Mouse (Mus musculus): ENCODE measurements around the gene Scaf11. TPM values are rescaled to one million over a fixed set of nuclear protein-coding genes. Genes with fewer than 3 reads are reported as not detected.

The Scaf11 gene
- polyA plus RNA-seq, 1 experiment from 2014 or later, result 104 TPM

DNA sequence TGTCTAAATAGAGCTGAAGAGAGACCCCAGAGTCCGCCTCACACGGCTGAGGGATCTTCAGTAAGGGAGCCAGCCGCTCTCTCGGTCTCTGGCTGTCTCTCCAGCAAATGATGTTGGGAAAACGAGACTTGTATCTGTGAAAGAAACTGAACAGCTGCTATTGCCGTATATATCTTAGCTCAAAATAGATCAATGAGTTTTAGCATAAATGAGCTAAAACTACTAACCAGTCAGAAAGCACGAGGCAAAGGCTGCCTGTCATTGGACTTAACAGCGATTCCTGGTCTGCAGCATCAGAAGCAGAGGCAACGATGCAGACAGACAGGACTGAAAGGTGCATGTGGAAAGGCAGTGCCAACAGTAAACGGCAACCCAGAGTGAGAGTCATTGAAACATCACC is 62.3 kb downstream of the Scaf11 start:
- H3K4me2 ChIP-seq (ENCODE audit: low read length), result no peak overlapping the region
- no peak overlapping the region for H3K4me3 ChIP-seq (ENCODE audit: low read depth, low read length)
- no peak for DNase-seq (ENCODE audit: low spot score)
- H3K9me3 ChIP-seq (ENCODE audit: control insufficient read depth, low read length), result no peaks in the 10 kb centered on the region
- H3K9ac ChIP-seq (ENCODE audit: low read length), result no peak overlapping the region
- H3K4me1 ChIP-seq (replicated peaks; ENCODE audit: control insufficient read depth, insufficient read depth, low read length), result no peaks in the 10 kb centered on the region
- H3K27me3 ChIP-seq (replicated peaks; ENCODE audit: control insufficient read depth, insufficient read depth, low read length), result no peaks in the 10 kb centered on the region
- H3K36me3 ChIP-seq (ENCODE audit: control insufficient read depth, insufficient read depth, low read length), result peaks cover 78% of the 10 kb centered on the region
- ATAC-seq (replicated peaks; ENCODE audit: low FRiP score, low TSS enrichment, low read depth), result no peak
- no peak overlapping the region for H3K27ac ChIP-seq (ENCODE audit: low read depth)
- WGBS, result 86% methylated on average over 10 of the region's 10 CpGs

DNA sequence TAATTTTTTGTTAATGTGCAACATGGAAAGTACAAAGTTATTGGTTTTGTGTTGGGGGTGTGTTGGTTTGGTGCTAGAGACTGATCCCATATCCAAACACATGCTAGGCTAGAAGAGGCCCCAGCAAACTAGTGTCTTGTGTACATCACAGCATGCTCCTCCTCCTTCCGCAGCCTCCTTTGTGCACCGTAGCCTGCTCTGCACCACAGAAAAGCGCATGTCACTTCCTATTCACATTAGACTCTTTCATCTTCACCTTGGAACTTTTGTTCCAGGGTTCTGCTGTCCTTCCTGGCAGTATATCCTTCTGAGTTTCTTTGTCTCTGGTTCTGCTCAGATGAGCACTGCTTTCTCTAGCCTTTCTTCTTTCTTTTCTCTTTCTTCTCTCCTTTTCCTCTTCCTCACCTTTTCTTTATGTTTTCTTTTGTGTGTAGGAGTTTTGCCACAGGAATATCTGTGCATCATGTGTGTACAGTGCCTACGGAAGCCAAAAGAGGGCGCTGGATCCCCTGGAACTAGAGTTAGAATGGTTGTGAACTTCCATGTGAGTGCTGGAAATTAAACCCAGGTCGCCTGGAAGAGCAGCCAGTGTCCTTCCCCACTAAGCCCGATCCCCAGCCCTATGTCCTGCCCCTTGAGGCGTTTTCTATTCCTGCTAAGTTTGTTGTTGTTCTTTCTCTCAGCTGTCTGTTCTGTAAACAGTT is 63.9 kb downstream of the Scaf11 start:
- Histone ChIP-seq H3K9ac (ENCODE audit: low read length) (no peak overlapping the region), H3K9me3 (ENCODE audit: control insufficient read depth, low read length) (no peaks in the 10 kb centered on the region)

DNA sequence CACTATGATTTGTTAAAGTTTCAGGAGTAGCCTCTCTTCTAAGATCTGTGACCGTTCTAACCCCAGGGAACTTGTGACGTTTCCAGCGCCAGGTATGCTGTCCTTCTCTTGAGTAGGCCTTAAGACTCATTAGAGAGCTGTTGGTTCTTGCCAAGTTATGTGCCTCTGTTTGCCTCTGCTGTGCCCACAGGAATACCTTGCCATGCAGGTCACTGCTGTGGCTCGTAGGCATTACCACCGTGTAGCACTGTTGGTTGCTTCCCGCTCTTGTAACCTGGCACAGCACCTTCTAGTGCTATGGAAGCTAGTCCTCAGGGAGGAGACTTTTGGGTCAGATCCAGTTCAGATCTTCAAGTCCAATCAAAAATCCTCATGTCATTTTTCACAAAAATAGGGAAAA is 65.6 kb downstream of the Scaf11 start:
- H3K27ac ChIP-seq (ENCODE audit: low read depth), result no peak overlapping the region
- WGBS, result 97% methylated on average over 6 of the region's 6 CpGs
- no peaks in the 10 kb centered on the region for H3K27me3 ChIP-seq (replicated peaks; ENCODE audit: control insufficient read depth, insufficient read depth, low read length)
- H3K4me3 ChIP-seq (ENCODE audit: low read depth, low read length), result no peak overlapping the region
- H3K9me3 ChIP-seq (ENCODE audit: control insufficient read depth, low read length), result no peaks in the 10 kb centered on the region
- H3K9ac ChIP-seq (ENCODE audit: low read length), result no peak overlapping the region
- H3K4me2 ChIP-seq (ENCODE audit: low read length), result no peak overlapping the region
- H3K4me1 ChIP-seq (replicated peaks; ENCODE audit: control insufficient read depth, insufficient read depth, low read length), result no peaks in the 10 kb centered on the region
- no peak for DNase-seq (ENCODE audit: low spot score)
- H3K36me3 ChIP-seq (ENCODE audit: control insufficient read depth, insufficient read depth, low read length), result peaks cover 89% of the 10 kb centered on the region
- no peak for ATAC-seq (replicated peaks; ENCODE audit: low FRiP score, low TSS enrichment, low read depth)

More for the DNA sequence above, 63.9 kb downstream of the Scaf11 start:
- peaks cover 78% of the 10 kb centered on the region for H3K36me3 ChIP-seq (ENCODE audit: control insufficient read depth, insufficient read depth, low read length)
- no peak overlapping the region for H3K4me2 ChIP-seq (ENCODE audit: low read length)
- ATAC-seq (replicated peaks; ENCODE audit: low FRiP score, low TSS enrichment, low read depth) (no peak), DNase-seq (ENCODE audit: low spot score) (no peak)
- no peak overlapping the region for H3K27ac ChIP-seq (ENCODE audit: low read depth)
- no peak overlapping the region for H3K4me3 ChIP-seq (ENCODE audit: low read depth, low read length)
- no peaks in the 10 kb centered on the region for H3K4me1 ChIP-seq (replicated peaks; ENCODE audit: control insufficient read depth, insufficient read depth, low read length)
- H3K27me3 ChIP-seq (replicated peaks; ENCODE audit: control insufficient read depth, insufficient read depth, low read length), result no peaks in the 10 kb centered on the region
- WGBS, result 77% methylated on average over 8 of the region's 8 CpGs

DNA sequence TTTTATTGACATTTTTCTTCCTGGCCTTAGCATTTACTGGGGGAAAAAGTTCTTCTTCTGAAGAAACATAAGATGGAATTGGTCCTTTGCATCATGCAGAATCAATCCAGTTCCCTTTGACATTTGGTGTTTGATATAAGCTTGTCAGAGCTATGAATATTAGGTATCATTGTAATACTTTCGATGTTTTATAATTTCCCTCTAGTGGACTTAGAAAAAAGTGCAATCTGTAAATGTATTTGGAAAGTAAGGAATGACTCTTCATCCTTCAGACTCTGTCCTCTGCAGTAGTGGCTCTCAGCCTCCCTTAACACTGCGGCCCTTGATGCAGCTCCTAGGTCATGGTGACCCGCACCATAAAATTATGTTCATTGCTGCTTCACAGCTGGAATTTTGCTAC is 67.8 kb downstream of the Scaf11 start:
- H3K4me1 ChIP-seq (replicated peaks; ENCODE audit: control insufficient read depth, insufficient read depth, low read length), result no peaks in the 10 kb centered on the region
- no peaks in the 10 kb centered on the region for H3K9me3 ChIP-seq (ENCODE audit: control insufficient read depth, low read length)
- no peaks in the 10 kb centered on the region for H3K27me3 ChIP-seq (replicated peaks; ENCODE audit: control insufficient read depth, insufficient read depth, low read length)
- no peak for DNase-seq (ENCODE audit: low spot score)
- no peak overlapping the region for H3K9ac ChIP-seq (ENCODE audit: low read length)
- H3K4me2 ChIP-seq (ENCODE audit: low read length), result no peak overlapping the region
- H3K36me3 ChIP-seq (ENCODE audit: control insufficient read depth, insufficient read depth, low read length), result peaks cover 85% of the 10 kb centered on the region
- no peak for ATAC-seq (replicated peaks; ENCODE audit: low FRiP score, low TSS enrichment, low read depth)
- H3K27ac ChIP-seq (ENCODE audit: low read depth), result no peak overlapping the region
- WGBS, result 96% methylated on average over 3 of the region's 3 CpGs
- H3K4me3 ChIP-seq (ENCODE audit: low read depth, low read length), result no peak overlapping the region

DNA sequence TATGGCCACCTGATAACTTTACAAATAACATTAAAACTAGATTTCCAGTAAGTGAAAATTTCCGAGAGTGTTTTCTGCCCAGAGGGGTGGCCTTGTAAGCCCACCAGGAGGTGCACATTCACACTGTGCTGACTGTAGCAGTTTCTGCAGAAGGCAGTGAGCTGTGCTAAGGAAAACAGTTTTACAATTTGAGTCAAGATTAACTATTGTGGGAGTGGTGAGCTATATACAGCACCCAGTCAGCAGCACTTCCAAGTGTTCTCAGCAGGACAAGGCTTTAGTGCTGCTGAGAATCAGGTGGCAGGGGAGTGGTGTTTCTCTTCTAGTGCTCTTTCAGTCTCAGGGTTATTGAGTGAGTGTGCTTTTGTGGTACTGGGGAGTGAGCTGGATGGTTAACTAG is 72.1 kb downstream of the Scaf11 start:
- H3K9ac ChIP-seq (ENCODE audit: low read length), result no peak overlapping the region

DNA sequence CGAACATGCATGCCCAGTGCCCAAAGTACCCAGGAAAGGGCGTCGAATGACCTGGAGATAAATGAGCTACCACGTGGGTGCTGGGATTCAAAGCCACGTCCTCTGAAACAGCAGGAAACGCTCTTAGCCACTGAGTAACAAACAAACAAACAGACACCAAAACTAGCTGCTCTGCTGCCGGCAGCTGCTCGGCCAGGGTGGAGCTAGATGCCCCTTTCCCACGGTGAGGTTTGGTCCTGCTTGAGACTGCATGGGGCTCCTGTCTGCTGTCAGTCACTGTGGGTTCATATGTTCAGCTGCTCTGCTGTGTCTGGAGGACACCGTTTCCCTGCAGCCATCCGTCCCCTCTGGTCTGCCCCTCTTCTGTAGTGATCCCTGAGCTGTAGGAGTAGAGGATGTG is 78.4 kb downstream of the Scaf11 start:
- H3K27me3 ChIP-seq (replicated peaks; ENCODE audit: control insufficient read depth, insufficient read depth, low read length), result no peaks in the 10 kb centered on the region
- WGBS, result 90% methylated on average over 11 of the region's 11 CpGs
- H3K9me3 ChIP-seq (ENCODE audit: control insufficient read depth, low read length), result no peaks in the 10 kb centered on the region
- no peak overlapping the region for H3K9ac ChIP-seq (ENCODE audit: low read length)
- H3K27ac ChIP-seq (ENCODE audit: low read depth), result no peak overlapping the region
- no peak overlapping the region for H3K4me3 ChIP-seq (ENCODE audit: low read depth, low read length)
- H3K36me3 ChIP-seq (ENCODE audit: control insufficient read depth, insufficient read depth, low read length), result peaks cover 67% of the 10 kb centered on the region
- ATAC-seq (replicated peaks; ENCODE audit: low FRiP score, low TSS enrichment, low read depth) (no peak), DNase-seq (ENCODE audit: low spot score) (no peak)
- 0 out of 2 replicates have a peak, but pooled peaks cover 4% of the 10 kb centered on the region for H3K4me1 ChIP-seq (replicated peaks; ENCODE audit: control insufficient read depth, insufficient read depth, low read length)
- H3K4me2 ChIP-seq (ENCODE audit: low read length), result no peak overlapping the region

More for the DNA sequence above, 72.1 kb downstream of the Scaf11 start:
- H3K4me3 ChIP-seq (ENCODE audit: low read depth, low read length), result no peak overlapping the region
- H3K27me3 ChIP-seq (replicated peaks; ENCODE audit: control insufficient read depth, insufficient read depth, low read length), result no peaks in the 10 kb centered on the region
- DNase-seq (ENCODE audit: low spot score) (no peak), ATAC-seq (replicated peaks; ENCODE audit: low FRiP score, low TSS enrichment, low read depth) (no peak)
- WGBS, result 76% methylated on average over 1 of the region's 1 CpGs
- no peaks in the 10 kb centered on the region for H3K9me3 ChIP-seq (ENCODE audit: control insufficient read depth, low read length)
- H3K27ac ChIP-seq (ENCODE audit: low read depth), result no peak overlapping the region
- H3K4me1 ChIP-seq (replicated peaks; ENCODE audit: control insufficient read depth, insufficient read depth, low read length), result no peaks in the 10 kb centered on the region
- H3K4me2 ChIP-seq (ENCODE audit: low read length), result no peak overlapping the region
- peaks cover 71% of the 10 kb centered on the region for H3K36me3 ChIP-seq (ENCODE audit: control insufficient read depth, insufficient read depth, low read length)

DNA sequence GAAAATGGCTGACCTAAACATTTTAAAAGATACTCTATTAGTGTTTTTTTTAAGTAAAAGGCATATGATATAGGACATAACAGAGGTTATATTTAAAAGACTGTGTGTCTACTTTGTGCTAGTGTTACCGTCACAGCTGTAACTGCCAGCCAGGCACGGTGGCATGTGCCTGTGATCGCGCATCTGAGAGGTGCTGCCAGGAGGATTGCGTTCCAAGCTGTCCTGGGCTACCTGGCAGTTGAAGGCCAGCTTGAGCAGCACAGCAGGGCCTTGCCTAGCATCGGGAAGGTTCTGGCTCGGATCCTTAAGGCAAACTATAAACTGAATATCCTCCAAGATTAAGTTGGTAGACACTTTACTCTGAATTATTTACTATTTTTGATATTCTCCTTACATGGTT is 82.9 kb downstream of the Scaf11 start:
- Histone ChIP-seq H3K4me2 (ENCODE audit: low read length) (no peak overlapping the region), H3K27me3 (replicated peaks; ENCODE audit: control insufficient read depth, insufficient read depth, low read length) (no peaks in the 10 kb centered on the region), H3K9ac (ENCODE audit: low read length) (no peak overlapping the region), H3K4me3 (ENCODE audit: low read depth, low read length) (no peak overlapping the region), H3K9me3 (ENCODE audit: control insufficient read depth, low read length) (no peaks in the 10 kb centered on the region), H3K36me3 (ENCODE audit: control insufficient read depth, insufficient read depth, low read length) (peaks cover 65% of the 10 kb centered on the region), H3K27ac (ENCODE audit: low read depth) (0 out of 2 replicates have a peak overlapping the region, but pooled peaks have one; percentile 28), H3K4me1 (replicated peaks; ENCODE audit: control insufficient read depth, insufficient read depth, low read length) (0 out of 2 replicates have a peak, but pooled peaks cover 4% of the 10 kb centered on the region)
- 87% methylated on average over 7 of the region's 7 CpGs for WGBS
- no peak for DNase-seq (ENCODE audit: low spot score)
- no peak for ATAC-seq (replicated peaks; ENCODE audit: low FRiP score, low TSS enrichment, low read depth)

DNA sequence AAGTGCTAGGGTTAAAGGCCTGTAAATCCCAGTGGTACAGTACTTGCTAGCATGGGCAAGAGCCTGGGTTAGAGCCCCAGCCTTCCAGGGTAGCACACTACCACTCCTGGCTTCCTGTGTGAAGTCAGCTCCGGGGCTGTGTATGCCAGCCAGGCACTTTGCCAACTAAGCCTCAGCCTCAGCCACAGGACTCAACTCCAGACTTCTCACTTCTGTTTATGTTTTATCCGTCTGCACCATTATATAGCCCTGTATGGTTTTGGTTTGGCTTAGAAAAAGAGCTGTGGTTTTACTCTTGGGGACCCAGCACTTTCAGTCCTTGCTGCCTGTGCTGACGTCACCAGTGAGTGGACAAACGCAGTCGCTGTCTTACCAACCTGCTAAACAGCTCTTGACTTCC is 83.4 kb downstream of the Scaf11 start:
- Histone ChIP-seq H3K36me3 (ENCODE audit: control insufficient read depth, insufficient read depth, low read length) (peaks cover 67% of the 10 kb centered on the region), H3K9ac (ENCODE audit: low read length) (no peak overlapping the region), H3K27ac (ENCODE audit: low read depth) (no peak overlapping the region), H3K4me2 (ENCODE audit: low read length) (no peak overlapping the region), H3K4me3 (ENCODE audit: low read depth, low read length) (no peak overlapping the region), H3K4me1 (replicated peaks; ENCODE audit: control insufficient read depth, insufficient read depth, low read length) (0 out of 2 replicates have a peak, but pooled peaks cover 4% of the 10 kb centered on the region), H3K9me3 (ENCODE audit: control insufficient read depth, low read length) (no peaks in the 10 kb centered on the region), H3K27me3 (replicated peaks; ENCODE audit: control insufficient read depth, insufficient read depth, low read length) (no peaks in the 10 kb centered on the region)
- DNase-seq (ENCODE audit: low spot score) (no peak), ATAC-seq (replicated peaks; ENCODE audit: low FRiP score, low TSS enrichment, low read depth) (0 out of 2 replicates have a peak, but pooled peaks have one; percentile 19)
- WGBS, result 68% methylated on average over 5 of the region's 5 CpGs

DNA sequence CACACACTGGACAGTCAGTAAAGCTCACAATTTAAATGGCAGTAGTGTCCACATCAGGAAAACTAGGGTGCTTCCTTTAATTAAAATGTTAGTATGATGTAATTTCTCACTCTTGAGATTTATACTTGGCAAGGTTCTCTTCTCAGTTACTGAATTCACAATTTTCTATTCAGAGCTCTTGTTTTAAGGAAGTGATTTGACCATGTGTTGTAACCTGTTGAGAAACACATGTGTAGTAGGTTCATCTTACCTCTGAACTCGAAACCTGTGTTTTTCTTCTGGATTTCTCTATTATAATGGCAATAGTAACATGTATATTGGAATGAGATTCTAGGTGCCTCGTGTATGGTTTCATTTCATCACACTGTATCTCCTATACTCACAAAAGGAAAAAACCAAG is 84.4 kb downstream of the Scaf11 start:
- Histone ChIP-seq H3K4me2 (ENCODE audit: low read length) (no peak overlapping the region), H3K9me3 (ENCODE audit: control insufficient read depth, low read length) (no peaks in the 10 kb centered on the region), H3K27me3 (replicated peaks; ENCODE audit: control insufficient read depth, insufficient read depth, low read length) (no peaks in the 10 kb centered on the region), H3K36me3 (ENCODE audit: control insufficient read depth, insufficient read depth, low read length) (peaks cover 70% of the 10 kb centered on the region), H3K4me1 (replicated peaks; ENCODE audit: control insufficient read depth, insufficient read depth, low read length) (0 out of 2 replicates have a peak, but pooled peaks cover 4% of the 10 kb centered on the region), H3K4me3 (ENCODE audit: low read depth, low read length) (no peak overlapping the region), H3K9ac (ENCODE audit: low read length) (no peak overlapping the region), H3K27ac (ENCODE audit: low read depth) (no peak overlapping the region)
- DNase-seq (ENCODE audit: low spot score) (no peak), ATAC-seq (replicated peaks; ENCODE audit: low FRiP score, low TSS enrichment, low read depth) (no peak)
- WGBS, result 93% methylated on average over 2 of the region's 2 CpGs

All from intestine, embryonic 14.5 days (tissue).